Mouse (Mus musculus): Measurements from ENCODE around the gene Ptprb.

Ptprb gene

GRCm38 (mm10) chr10:116376853-116377252 is 101.5 kb downstream of the Ptprb start:
- DNase-seq (ENCODE audit: low spot score) = no peak

GRCm38 (mm10) chr10:116382826-116383685 is 107.7 kb downstream of the Ptprb start:
- DNase-seq (ENCODE audit: low spot score) = no peak

- DNase-seq (ENCODE audit: low spot score) = no peak
Measured at GRCm38 (mm10) chr10:116384401-116384800, 109.1 kb downstream of the Ptprb start.

DNA sequence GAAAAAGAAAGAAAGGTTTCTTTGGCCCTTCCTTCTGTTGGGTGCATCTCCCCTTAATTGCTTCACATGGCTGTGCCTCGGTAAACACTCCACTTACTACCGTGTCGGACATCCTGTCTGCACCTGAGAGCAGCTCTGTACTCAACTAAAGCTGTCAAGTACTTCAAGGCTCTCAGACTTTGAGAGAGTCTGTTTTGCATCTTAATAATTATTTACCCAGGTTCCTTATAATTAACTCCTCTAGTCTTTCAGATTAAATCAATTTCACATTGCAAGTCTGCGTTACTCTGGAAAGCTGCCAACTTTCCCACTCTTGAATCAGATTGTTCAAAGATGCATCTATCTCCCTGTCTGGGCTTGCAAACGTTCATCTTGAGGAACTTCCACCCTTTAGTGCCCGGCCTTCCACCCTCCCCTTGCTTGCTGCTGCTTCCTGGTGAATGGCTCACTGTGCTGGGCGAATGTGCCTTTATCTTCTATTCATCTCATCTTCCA is 111.1 kb downstream of the Ptprb start:
- DNase-seq (ENCODE audit: low spot score) = no peak

DNA sequence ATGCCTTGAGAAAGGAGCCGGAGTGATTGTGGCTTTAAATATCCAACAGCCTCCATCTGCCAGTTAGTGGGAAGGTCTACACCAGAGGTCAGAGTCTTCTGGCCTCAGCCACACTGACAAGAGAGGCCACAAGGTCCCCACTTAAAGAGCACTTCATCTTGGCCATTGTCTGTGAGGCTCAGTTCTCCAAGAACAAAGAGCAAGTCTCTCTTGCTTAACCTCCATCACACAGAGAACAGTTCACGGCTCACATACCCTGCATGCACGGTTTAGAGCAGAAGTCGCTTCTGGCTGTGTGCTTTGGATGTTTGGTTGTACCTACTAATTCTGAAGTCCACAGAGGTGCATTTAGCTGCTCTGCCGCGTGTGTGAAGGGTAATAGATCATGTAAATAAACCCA is 113.5 kb downstream of the Ptprb start:
- no peak for DNase-seq (ENCODE audit: low spot score)

- DNase-seq (ENCODE audit: low spot score) = no peak
Measured at GRCm38 (mm10) chr10:116393790-116394475, 118.6 kb downstream of the Ptprb start.

DNA sequence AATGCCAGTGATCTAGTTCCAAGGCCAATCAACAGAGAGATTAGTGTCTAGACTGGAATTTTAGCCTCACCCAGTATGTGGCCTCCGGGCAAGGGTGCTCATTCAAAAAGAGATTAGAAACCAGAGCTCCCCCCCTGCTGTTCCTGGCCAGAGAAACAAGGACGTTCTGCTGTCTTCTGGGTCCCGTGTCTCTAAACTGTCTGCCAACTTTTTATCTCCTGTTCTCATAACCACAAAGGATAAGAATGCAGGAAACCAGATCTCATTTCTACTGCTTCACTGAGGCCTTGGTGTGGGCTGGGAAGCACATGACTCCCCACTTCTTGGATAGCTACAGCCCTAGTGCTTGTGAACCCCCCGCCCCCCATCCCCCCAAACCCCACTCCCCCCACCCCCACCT is 119.3 kb downstream of the Ptprb start:
- DNase-seq (ENCODE audit: low spot score) = no peak

DNA sequence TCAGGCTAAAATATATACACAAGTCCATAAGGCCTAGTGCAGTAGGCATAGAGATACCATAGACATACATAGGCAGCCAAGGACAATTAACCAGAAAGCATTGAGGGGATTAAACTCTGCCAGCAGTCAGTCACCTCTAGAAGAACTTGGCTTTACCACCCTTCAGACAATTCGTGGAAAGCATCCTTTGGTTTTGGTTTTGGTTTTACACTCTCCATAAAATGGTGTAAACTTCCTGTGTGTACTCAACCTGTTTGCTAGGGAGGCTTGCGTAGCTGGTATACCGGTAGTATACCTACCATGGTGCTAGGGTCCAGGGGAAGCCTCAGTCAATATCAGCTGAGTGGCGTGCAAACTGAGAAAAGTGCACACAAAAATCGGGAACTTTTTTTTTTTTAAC is 121.0 kb downstream of the Ptprb start:
- no peak for DNase-seq (ENCODE audit: low spot score)

- DNase-seq (ENCODE audit: low spot score) = no peak
Measured at GRCm38 (mm10) chr10:116396966-116397365, 121.6 kb downstream of the Ptprb start.

DNA sequence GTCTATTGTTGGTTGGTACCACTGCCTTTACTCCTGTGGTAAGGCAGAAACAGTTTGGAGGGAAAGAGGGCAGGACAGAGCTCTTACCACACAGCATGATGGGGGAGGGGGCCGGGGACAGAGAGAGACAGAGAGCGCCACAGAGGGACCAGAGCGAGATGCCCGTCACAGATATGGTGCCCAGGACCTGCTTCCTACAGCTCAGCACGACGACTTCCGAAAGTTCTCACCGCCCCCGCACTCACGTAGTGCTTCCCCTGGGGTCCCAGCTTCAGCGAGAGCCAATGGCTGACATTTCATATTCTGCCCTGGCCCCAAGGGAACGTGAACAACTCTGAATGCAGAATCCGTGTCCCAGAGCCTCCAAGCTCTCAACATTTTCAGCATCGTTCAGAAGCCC is 122.2 kb downstream of the Ptprb start:
- DNase-seq (ENCODE audit: low spot score) = no peak

DNA sequence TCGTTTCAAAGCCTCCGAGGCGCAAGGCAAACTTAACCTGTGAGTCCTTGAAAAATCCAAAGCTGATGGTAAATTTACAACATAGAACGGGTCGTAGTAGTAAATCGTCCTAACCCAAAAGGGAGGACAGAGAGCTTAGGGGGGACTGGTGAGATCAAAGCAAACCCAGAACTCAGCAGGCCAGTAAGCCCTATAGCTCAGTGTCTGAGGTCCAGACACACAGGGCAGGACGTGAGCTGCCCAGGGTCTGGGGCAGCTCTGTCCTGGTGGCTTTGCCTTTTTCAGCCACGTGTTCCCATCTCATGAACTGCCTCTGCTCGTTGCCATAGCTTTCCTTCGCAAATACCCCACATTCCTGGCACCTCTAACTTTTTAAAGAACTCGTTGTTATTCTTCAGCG is 122.7 kb downstream of the Ptprb start:
- no peak for DNase-seq (ENCODE audit: low spot score)

- DNase-seq (ENCODE audit: low spot score) = no peak
Measured at GRCm38 (mm10) chr10:116402742-116403425, 127.6 kb downstream of the Ptprb start.

DNA sequence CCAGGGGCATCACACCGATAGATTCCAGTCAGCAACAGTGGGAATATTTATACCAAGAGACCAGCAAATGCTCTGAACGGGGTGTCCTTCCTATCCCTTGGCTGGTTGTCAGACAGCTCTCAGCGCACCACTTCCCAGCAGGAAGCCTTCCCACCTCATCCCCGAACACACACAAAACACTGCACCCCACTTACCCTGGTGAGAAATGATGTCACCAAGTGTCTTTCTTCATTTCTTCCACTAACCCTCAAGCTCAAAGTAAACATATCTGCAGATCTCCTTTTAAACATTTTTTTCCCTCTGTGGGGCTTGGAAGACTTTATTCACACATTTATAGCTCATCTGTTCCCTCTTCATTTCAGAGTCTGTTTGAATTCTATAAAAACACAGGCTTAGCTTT is 128.4 kb downstream of the Ptprb start:
- DNase-seq (ENCODE audit: low spot score) = no peak

DNA sequence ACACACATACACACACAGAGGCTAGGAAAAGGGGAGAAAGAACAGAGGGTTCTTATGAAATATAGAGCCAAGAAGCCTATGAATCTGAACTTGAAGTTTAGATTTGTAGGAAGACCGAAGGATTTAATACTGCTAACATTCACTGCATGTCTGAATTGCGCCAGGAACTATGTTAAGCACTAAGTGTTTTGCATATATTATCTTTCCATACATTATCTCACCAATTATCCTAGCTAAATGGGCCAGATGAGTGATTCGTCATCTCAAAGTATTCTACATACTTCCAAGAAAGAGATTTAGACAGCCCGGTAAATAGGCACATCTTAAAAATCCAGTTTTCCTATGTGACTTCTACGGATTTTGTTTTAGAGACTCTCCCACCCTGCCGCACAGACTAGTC is 129.7 kb downstream of the Ptprb start:
- no peak for DNase-seq (ENCODE audit: low spot score)

- no peak for DNase-seq (ENCODE audit: low spot score)
Measured at GRCm38 (mm10) chr10:116407684-116408359, 132.5 kb downstream of the Ptprb start.

- no peak for DNase-seq (ENCODE audit: low spot score)
Measured at GRCm38 (mm10) chr10:116410826-116411225, 135.5 kb downstream of the Ptprb start.

DNA sequence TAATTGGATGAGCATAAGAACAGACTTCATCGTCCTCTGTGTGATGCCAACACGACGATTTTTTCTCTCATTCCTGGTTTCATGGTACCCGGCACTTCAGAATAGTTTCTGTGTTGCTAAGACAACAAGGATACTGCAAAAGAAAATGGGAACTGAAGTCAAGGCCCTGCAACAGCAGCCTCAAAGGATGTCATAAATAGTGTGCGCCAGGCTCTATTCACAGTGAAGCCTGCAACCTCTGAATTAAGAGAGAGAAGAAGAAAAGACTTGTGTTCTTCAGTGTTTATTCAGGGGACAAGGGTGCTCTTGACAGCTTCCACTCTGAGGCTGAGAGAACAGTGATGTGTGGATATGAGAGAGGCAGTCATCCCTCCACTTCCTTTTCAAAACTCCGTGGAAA is 140.8 kb downstream of the Ptprb start:
- no peak for DNase-seq (ENCODE audit: low spot score)

DNA sequence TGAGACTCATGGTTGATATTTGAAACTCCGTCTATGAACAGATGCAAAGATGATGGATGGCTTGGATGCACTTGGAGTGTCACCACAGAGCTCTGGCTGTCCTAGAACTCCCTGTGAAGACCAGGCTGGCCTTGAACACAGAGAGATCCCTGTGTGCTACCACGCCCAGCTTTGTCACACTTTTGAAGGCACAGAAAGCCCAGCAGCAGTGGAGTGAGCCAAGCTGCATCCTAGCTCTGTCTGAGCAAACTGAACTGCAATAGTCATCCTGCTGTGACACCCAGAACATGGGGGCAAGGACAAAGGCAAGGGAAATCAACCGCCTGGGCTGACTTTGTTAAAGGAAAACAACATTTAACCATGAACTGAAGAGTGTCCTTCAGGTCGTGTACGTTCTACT is 141.4 kb downstream of the Ptprb start:
- no peak for DNase-seq (ENCODE audit: low spot score)

DNA sequence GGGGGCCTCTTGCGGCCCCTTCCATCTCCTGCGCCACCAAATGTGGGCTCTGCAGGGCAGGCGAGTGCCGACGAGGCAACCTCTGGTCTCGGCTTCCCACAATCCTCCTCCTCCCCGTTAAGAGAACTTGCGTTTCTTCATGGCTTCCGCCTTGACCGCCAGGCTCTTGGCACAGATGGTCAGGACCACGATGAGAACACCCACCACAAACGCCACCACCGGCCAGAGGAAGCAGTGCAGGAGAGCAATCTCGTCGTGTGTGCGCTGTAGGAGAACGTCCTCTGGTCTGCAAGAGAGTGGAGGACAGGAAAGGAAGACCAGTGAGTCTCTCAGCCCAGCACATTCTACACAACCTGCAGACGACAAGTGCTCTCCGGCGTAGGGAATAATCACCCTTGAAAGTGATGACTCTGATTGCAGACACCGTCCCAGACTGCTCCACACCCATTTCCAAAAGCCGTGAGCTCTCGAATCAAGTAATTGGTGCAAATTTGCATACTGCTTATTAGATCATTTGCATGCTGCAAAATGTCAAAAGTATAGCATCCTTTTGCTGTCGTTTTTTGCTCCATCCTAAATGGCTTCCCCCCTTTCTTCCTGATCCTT is 142.9 kb downstream of the Ptprb start:
- DNase-seq (ENCODE audit: low spot score) = no peak

GRCm38 (mm10) chr10:116420976-116421375 is 145.7 kb downstream of the Ptprb start:
- no peak for DNase-seq (ENCODE audit: low spot score)

DNA sequence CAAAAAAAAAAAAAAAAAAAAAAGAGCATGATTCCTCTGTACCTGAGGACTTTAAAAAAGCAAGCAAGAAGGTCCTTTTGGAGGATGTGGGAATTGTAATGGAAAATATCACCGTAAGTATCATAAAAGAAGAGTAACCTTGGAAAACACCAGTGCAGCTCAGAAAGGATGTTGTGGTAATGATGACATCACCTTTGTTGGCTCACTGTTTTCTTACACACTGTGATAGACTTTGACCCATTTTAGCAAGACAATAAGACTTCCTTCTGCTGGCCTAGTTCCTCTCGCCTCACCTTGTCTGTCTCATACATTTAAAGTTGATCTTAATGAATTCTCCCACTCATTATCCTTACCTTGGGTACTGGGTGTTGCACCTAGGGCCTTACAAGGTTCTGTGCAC is 147.2 kb downstream of the Ptprb start:
- no peak for DNase-seq (ENCODE audit: low spot score)

- DNase-seq (ENCODE audit: low spot score) = no peak
Measured at GRCm38 (mm10) chr10:116424921-116425320, 149.6 kb downstream of the Ptprb start.
